Mouse (Mus musculus) embryonic facial prominence, embryonic 14.5 days (tissue): Measurements from ENCODE around the gene Coq4. TPM values are rescaled to one million over a fixed set of nuclear protein-coding genes. Genes with fewer than 3 reads are reported as not detected.

Experiments used
- ATAC-seq: fragments of 200-750 bp; cut with Nextera tagmentation; 2 replicates; pipeline ENCODE4 v1.8.0; 2017; ENCODE audit warnings: low read depth, moderate number of reproducible peaks, moderate TSS enrichment
- DNase-seq: peaks from one replicate; pipeline ENCODE4 v3.0.0-alpha.2; 2015; ENCODE audit warnings: low spot score
- H3K27ac ChIP-seq: fragments of 300-500 bp; sonication (generic); replicated peaks from 2 replicates; pipeline ENCODE4 v1.5.1; 2014; ENCODE audit warnings: low read depth, mild to moderate bottlenecking, low read length, moderate library complexity
- H3K27me3 ChIP-seq: fragments of 300-500 bp; sonication (generic); replicated peaks from 2 replicates; pipeline ENCODE4 v1.6.1; 2014; ENCODE audit warnings: low read length; ENCODE audit not compliant: control insufficient read depth, insufficient read depth
- H3K36me3 ChIP-seq: fragments of 300-500 bp; sonication (generic); 2 replicates; pipeline ENCODE4 v1.6.1; 2014; ENCODE audit warnings: low read length, mixed read lengths; ENCODE audit not compliant: control insufficient read depth, insufficient read depth
- H3K4me1 ChIP-seq: fragments of 300-500 bp; sonication (generic); 2 replicates; pipeline ENCODE4 v1.6.1; 2014; ENCODE audit warnings: antibody characterized with exemption, low read length; ENCODE audit not compliant: control insufficient read depth, insufficient read depth
- H3K4me2 ChIP-seq: fragments of 300-500 bp; sonication (generic); 2 replicates; pipeline ENCODE4 v1.6.1; 2014; ENCODE audit warnings: low read depth, mild to moderate bottlenecking, low read length, moderate library complexity, mixed read lengths
- H3K4me3 ChIP-seq: fragments of 300-500 bp; sonication (generic); 2 replicates; pipeline ENCODE4 v1.5.1; 2014; ENCODE audit warnings: low read depth, mild to moderate bottlenecking, low read length
- H3K9ac ChIP-seq: fragments of 300-500 bp; sonication (generic); 2 replicates; pipeline ENCODE4 v1.6.1; 2014; ENCODE audit warnings: low read depth, mild to moderate bottlenecking, low read length, moderate library complexity, mixed read lengths
- H3K9me3 ChIP-seq: fragments of 300-500 bp; sonication (generic); 2 replicates; pipeline ENCODE4 v1.6.1; 2016; ENCODE audit warnings: low read length; ENCODE audit not compliant: control insufficient read depth
- WGBS: fragments of 180-500 bp; shearing (Covaris S2); extraction: QIAGEN DNeasy Blood & Tissue Kit; methylation state at CpG from one replicate; pipeline ENCODE4 v1.1.7; 2014; 5-methylcytosine and 5-hydroxymethylcytosine counted together
- polyA plus RNA-seq: library from polyadenylated mRNA; unstranded; fragments of >200 nt; fragmentation: Nextera tagmentation; extraction: Ambion mirVana; gene quantifications from 2 replicates; pipeline ENCODE4 v1.2.1, GENCODE M21; 2014

The Coq4 gene
- polyA plus RNA-seq, 1 experiment from 2014 or later, result 26.3 TPM

- Histone ChIP-seq H3K9me3 (no peaks in the 10 kb centered on the region), H3K27ac (no peak overlapping the region), H3K4me1 (peaks cover 11% of the 10 kb centered on the region), H3K9ac (no peak overlapping the region), H3K36me3 (peaks cover 32% of the 10 kb centered on the region), H3K27me3 (no peaks in the 10 kb centered on the region), H3K4me2 (no peak overlapping the region), H3K4me3 (no peak overlapping the region)
- DNase-seq (no peak), ATAC-seq (no peak)
- WGBS, result 84% methylated on average over 4 of the region's 4 CpGs
Observed at GRCm38 (mm10) chr2:29831106-29831505, 43.8 kb downstream of the Coq4 start.

DNA sequence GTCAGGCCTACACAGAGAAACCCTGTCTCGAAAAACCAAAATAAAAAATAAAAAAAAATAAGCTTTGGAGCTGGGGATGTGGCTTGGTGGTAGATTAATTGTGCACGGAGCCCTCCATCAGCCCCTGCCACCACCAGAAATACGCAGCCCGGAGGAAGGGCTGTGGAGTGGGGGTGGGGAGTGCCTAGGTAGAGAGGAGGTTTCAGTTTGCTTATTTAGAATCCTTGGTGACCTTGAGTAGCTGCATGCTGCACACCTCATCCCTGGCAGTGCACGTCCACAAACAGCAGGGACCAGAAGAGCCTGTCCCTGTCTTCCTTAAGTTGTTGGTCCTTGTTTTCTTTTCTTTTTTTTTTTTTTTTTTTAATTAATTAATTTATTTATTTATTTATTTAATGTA lies 46.5 kb downstream of the Coq4 start:
- no peak for ATAC-seq
- H3K4me1 ChIP-seq, result no peaks in the 10 kb centered on the region
- no peaks in the 10 kb centered on the region for H3K27me3 ChIP-seq
- no peak overlapping the region for H3K9ac ChIP-seq
- H3K4me2 ChIP-seq, result no peak overlapping the region
- 88% methylated on average over 5 of the region's 5 CpGs for WGBS
- peaks cover 48% of the 10 kb centered on the region for H3K36me3 ChIP-seq
- no peak overlapping the region for H3K4me3 ChIP-seq
- no peaks in the 10 kb centered on the region for H3K9me3 ChIP-seq
- no peak overlapping the region for H3K27ac ChIP-seq
- no peak for DNase-seq

GRCm38 (mm10) chr2:29835391-29835899 lies 48.2 kb downstream of the Coq4 start:
- ATAC-seq (no peak), DNase-seq (no peak)
- Histone ChIP-seq H3K36me3 (peaks cover 52% of the 10 kb centered on the region), H3K27ac (no peak overlapping the region), H3K9me3 (no peaks in the 10 kb centered on the region), H3K27me3 (no peaks in the 10 kb centered on the region), H3K4me2 (no peak overlapping the region), H3K4me3 (no peak overlapping the region), H3K4me1 (no peaks in the 10 kb centered on the region), H3K9ac (no peak overlapping the region)
- WGBS, result 39% methylated on average over 2 of the region's 2 CpGs

DNA sequence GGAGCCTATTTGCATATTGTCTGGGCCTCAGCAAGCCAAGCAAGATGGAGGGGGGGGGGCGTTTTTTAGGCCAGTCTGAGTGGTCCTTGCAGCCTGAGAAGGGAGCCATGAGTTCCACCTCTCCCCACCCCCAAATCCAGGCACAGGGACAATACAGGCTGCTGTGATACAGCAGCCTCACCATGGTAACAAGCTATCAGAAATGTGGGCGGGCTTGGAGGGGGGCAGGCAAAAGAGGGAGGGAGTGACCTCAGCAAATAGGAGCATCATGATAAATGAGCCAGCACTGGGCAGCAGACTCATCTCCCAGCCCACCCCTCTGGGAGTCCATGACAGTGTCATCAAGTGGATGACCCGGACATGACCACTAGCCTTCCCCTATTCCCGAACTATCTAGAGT lies 52.2 kb downstream of the Coq4 start:
- Histone ChIP-seq H3K4me2 (no peak overlapping the region), H3K36me3 (peaks cover 59% of the 10 kb centered on the region), H3K27me3 (peaks cover 16% of the 10 kb centered on the region), H3K4me3 (no peak overlapping the region), H3K27ac (no peak overlapping the region), H3K9ac (no peak overlapping the region), H3K4me1 (no peaks in the 10 kb centered on the region), H3K9me3 (no peaks in the 10 kb centered on the region)
- no peak; the same call in 1 of the 2 replicates for ATAC-seq
- WGBS, result 49% methylated on average over 4 of the region's 4 CpGs
- DNase-seq, result no peak

DNA sequence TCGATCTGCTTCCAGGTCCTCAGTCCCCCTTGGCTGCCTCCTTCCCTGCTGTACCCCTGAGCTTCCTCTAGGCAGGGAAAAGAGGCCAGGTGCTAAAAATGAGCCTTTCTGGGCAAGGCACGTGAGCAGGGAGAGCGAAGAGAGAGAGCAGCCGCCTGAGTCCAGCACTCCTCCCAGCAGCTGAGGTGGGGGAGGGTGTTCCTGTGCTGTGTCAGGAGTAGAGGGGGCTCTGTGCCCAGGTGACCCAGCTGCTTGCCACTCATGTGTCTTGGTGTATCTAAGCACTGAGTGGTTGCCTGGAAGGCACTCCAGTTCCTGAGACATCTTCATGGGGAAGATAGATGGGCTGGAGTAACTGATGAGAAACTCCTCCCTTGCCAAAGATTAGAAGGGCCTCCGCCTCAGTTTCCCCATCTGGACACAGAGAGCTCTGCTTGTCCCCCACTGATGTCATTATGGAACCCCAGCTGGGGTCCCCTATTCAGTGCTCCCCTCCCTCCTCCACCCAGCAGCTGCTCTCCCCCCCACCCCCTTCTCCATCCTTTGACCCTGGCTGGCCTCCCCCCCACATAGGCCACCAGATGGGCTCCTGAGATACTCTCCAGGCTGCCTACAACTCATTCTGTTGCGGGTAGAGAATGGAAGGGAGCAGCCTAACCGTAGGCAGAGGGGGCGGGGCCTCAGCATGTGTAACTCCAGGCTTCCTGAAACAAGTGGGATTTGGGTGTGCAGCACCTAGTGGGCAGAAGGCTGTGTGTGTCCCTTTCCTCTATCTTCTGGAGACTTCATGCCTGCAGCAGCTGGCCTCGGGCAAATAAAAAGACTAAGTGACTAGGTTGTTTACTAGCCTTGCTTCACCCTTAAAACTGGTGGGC lies 56.2 kb downstream of the Coq4 start:
- Histone ChIP-seq H3K4me2 (no peak overlapping the region), H3K27ac (no peak overlapping the region), H3K9ac (no peak overlapping the region), H3K27me3 (peaks cover 49% of the 10 kb centered on the region), H3K4me3 (no peak overlapping the region), H3K9me3 (no peaks in the 10 kb centered on the region), H3K36me3 (peaks cover 34% of the 10 kb centered on the region), H3K4me1 (0 out of 2 replicates have a peak, but pooled peaks cover 2% of the 10 kb centered on the region)
- no peak for ATAC-seq
- WGBS, result 66% methylated on average over 9 of the region's 9 CpGs
- DNase-seq, result no peak

GRCm38 (mm10) chr2:29844115-29844514 lies 56.8 kb downstream of the Coq4 start:
- no peak overlapping the region for H3K4me3 ChIP-seq
- H3K9me3 ChIP-seq, result no peaks in the 10 kb centered on the region
- H3K27ac ChIP-seq, result no peak overlapping the region
- H3K27me3 ChIP-seq, result peaks cover 49% of the 10 kb centered on the region
- 0 out of 2 replicates have a peak, but pooled peaks cover 2% of the 10 kb centered on the region for H3K4me1 ChIP-seq
- 81% methylated on average over 2 of the region's 2 CpGs for WGBS
- no peak for ATAC-seq
- peaks cover 28% of the 10 kb centered on the region for H3K36me3 ChIP-seq
- H3K4me2 ChIP-seq, result no peak overlapping the region
- DNase-seq, result no peak
- no peak overlapping the region for H3K9ac ChIP-seq

DNA sequence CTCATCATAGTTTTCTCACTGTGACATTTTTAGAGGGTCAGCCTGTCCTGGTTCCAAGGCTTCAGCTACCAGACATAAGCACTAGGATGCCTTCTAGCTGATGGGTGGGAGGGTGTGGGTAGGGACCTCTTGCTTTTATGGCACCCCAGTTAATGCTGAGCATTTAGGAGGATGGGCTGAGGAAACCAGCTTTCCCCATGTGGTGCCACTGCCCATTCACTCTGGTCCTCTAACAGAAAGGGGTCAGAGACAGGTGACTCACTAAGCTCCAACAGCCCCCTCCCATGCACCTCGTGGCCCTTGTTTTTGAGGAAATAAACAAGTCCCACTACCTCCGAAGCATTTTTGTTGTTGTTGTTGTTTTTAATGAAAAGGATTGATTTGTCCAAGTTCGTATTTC lies 57.4 kb downstream of the Coq4 start:
- no peak overlapping the region for H3K4me2 ChIP-seq
- no peak overlapping the region for H3K9ac ChIP-seq
- no peaks in the 10 kb centered on the region for H3K9me3 ChIP-seq
- DNase-seq (no peak), ATAC-seq (no peak)
- 20% methylated on average over 3 of the region's 3 CpGs for WGBS
- no peak overlapping the region for H3K4me3 ChIP-seq
- peaks cover 28% of the 10 kb centered on the region for H3K36me3 ChIP-seq
- peaks cover 2% of the 10 kb centered on the region; the same call in 1 of the 2 replicates for H3K4me1 ChIP-seq
- H3K27me3 ChIP-seq, result peaks cover 49% of the 10 kb centered on the region
- no peak overlapping the region for H3K27ac ChIP-seq

DNA sequence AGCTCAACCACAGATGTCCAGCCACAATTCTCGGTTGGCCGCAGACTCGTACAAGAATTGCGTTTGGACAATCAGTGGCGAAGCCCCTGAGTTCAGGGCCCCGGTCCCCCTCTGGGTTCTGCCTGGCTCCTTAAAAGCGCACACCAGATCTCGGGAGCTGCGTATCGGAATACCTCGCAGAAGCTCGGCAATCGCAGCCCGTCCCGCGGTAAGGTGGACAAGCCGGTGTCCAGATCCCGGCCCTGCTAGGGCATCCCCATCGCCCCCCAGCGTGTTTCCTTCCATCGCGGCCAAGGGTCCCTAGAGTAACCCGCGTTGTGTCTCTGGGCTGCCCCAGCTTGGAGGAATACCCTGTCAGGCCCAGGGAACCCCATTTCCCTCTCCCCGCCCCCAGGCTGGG lies 58.3 kb downstream of the Coq4 start:
- Histone ChIP-seq H3K36me3 (peaks cover 28% of the 10 kb centered on the region), H3K4me3 (peak overlapping the region; percentile 26), H3K4me1 (peaks cover 2% of the 10 kb centered on the region; the same call in 1 of the 2 replicates), H3K4me2 (peak overlapping the region; percentile 54), H3K27me3 (peaks cover 51% of the 10 kb centered on the region), H3K9ac (peak overlapping the region; percentile 20; the same call in 1 of the 2 replicates), H3K27ac (no peak overlapping the region), H3K9me3 (no peaks in the 10 kb centered on the region)
- DNase-seq (no peak), ATAC-seq (no peak)
- WGBS, result 12% methylated on average over 24 of the region's 25 CpGs
